Mouse (Mus musculus): Measurements from ENCODE around the gene Gata5. TPM values are rescaled to one million over a fixed set of nuclear protein-coding genes. Genes with fewer than 3 reads are reported as not detected.
A peak's percentile ranks its signal among the peaks of the same experiment; 100 is the strongest.

Gene Gata5
- total RNA-seq, 2 experiments from 2014 or later: not detected

- no peak for DNase-seq (ENCODE audit: low spot score in 2 of 2)
Observed at GRCm38 (mm10) chr2:180311147-180311546, 23.4 kb downstream of the Gata5 start.

GRCm38 (mm10) chr2:180307680-180308079 is 26.8 kb downstream of the Gata5 start:
- no peak for DNase-seq (ENCODE audit: low spot score in 2 of 2)

GRCm38 (mm10) chr2:180306423-180307168 is 27.9 kb downstream of the Gata5 start:
- DNase-seq (ENCODE audit: low spot score in 2 of 2): no peak

- DNase-seq (ENCODE audit: low spot score in 2 of 2): no peak
Observed at GRCm38 (mm10) chr2:180306009-180306408, 28.5 kb downstream of the Gata5 start.

- DNase-seq (ENCODE audit: low spot score in 2 of 2): no peak
Observed at GRCm38 (mm10) chr2:180305490-180305889, 29.0 kb downstream of the Gata5 start.

GRCm38 (mm10) chr2:180304554-180304953 is 29.9 kb downstream of the Gata5 start:
- DNase-seq (ENCODE audit: low spot score in 2 of 2): no peak

- DNase-seq (ENCODE audit: low spot score in 2 of 2): no peak
Observed at GRCm38 (mm10) chr2:180303468-180303867, 31.0 kb downstream of the Gata5 start.

- no peak for DNase-seq (ENCODE audit: low spot score in 2 of 2)
Observed at GRCm38 (mm10) chr2:180302201-180302600, 32.3 kb downstream of the Gata5 start.

GRCm38 (mm10) chr2:180300771-180301170 is 33.7 kb downstream of the Gata5 start:
- no peak for DNase-seq (ENCODE audit: low spot score in 2 of 2)

GRCm38 (mm10) chr2:180300252-180300651 is 34.2 kb downstream of the Gata5 start:
- no peak for DNase-seq (ENCODE audit: low spot score in 2 of 2)

- DNase-seq (ENCODE audit: low spot score in 2 of 2): no peak
Observed at GRCm38 (mm10) chr2:180292906-180293305, 41.6 kb downstream of the Gata5 start.

GRCm38 (mm10) chr2:180292026-180292425 is 42.5 kb downstream of the Gata5 start:
- no peak for DNase-seq (ENCODE audit: low spot score in 2 of 2)

GRCm38 (mm10) chr2:180291566-180291965 is 42.9 kb downstream of the Gata5 start:
- DNase-seq (ENCODE audit: low spot score in 2 of 2): no peak

GRCm38 (mm10) chr2:180290503-180290902 is 44.0 kb downstream of the Gata5 start:
- DNase-seq (ENCODE audit: low spot score in 2 of 2): no peak

- DNase-seq (ENCODE audit: low spot score in 2 of 2): no peak
Observed at GRCm38 (mm10) chr2:180289440-180290108, 44.9 kb downstream of the Gata5 start, which contains the start of gene Rbbp8nl. Gene Rbbp8nl, minus strand, starts transcription at chr2:180289879.

GRCm38 (mm10) chr2:180288966-180289365 is 45.5 kb downstream of the Gata5 start:
- no peak for DNase-seq (ENCODE audit: low spot score in 2 of 2)

- DNase-seq (ENCODE audit: low spot score in 2 of 2): no peak
Observed at GRCm38 (mm10) chr2:180279321-180279720, 55.2 kb downstream of the Gata5 start.

GRCm38 (mm10) chr2:180277773-180278320 is 56.7 kb downstream of the Gata5 start:
- DNase-seq (ENCODE audit: low spot score in 2 of 2): no peak

GRCm38 (mm10) chr2:180276851-180277259 is 57.6 kb downstream of the Gata5 start:
- DNase-seq (ENCODE audit: low spot score in 2 of 2): no peak

GRCm38 (mm10) chr2:180276385-180276784 is 58.1 kb downstream of the Gata5 start:
- no peak for DNase-seq (ENCODE audit: low spot score in 2 of 2)

GRCm38 (mm10) chr2:180275836-180276235 is 58.7 kb downstream of the Gata5 start:
- peak; percentile 78 to 80 for DNase-seq (ENCODE audit: low spot score in 2 of 2)
